Mouse (Mus musculus) cerebellum, adult 11 months (tissue): ENCODE measurements around the gene March9.

ENCODE experiments used
- DNase-seq: peaks from one replicate; pipeline ENCODE4 v3.0.0; 2022

March9 gene

GRCm38 (mm10) chr10:127059968-127060916 is at the start of gene March9:
Gene March9, minus strand, starts transcription at chr10:127060184.
- DNase-seq, result peak; percentile 88

- no peak for DNase-seq
Observed at GRCm38 (mm10) chr10:127108262-127108583, 48.2 kb upstream of the March9 start.

DNA sequence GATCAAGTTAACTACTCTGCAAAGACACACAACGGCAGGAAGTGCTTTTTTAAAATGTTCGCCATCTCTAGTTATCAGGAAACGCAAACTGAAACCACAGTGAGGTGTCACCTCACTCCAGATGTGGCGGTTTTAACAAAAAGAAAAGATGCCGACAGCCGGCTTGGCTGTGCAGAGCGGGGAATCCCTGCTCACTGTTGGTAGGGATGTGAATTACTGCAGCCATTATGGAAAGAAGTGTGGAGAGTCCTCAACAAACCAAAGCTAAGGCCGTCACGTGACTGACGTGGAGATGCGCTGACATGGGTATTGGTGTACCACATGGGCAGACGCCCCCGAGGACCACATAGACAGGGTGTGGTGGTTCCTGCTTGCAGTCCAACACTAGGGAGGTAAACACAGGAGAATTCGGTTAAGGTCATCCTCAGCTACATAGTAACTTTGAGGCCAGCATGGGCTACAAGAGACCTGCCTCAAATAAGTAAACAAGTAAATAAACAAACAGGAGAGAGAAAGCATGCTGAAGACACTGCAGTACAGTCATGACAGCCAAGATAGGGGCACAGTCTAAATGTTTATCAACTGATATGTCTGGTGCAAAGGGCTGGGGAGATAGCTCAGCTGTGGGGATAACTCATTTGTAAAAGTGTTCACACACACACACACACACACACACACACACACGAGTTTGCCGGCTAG is 47.7 kb upstream of the March9 start:
- no peak for DNase-seq

GRCm38 (mm10) chr10:127103631-127104030 is 43.6 kb upstream of the March9 start:
- DNase-seq, result no peak

GRCm38 (mm10) chr10:127101151-127101550 is 41.2 kb upstream of the March9 start:
- no peak for DNase-seq

- no peak for DNase-seq
Observed at GRCm38 (mm10) chr10:127100414-127100813, 40.4 kb upstream of the March9 start.

DNA sequence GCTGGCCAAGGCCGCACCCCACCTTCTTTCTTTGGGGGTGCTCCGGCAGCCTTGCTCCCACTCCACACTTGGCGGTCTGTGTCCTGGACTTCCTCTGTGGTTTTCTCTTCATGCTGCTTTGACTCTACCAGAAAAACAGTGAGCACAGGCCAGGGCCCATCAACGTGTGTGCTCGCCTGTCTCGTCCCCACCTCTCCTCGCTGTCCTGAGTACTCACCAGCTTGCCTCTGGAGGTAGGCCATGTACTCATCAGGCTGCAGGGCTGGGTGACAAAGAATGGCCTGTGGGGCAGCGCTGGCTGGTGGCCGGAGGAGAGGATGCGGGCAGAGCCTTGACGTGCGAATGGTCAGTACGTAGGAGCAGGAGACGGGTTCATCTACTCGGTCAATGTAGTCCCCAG is 39.9 kb upstream of the March9 start:
- DNase-seq, result no peak

GRCm38 (mm10) chr10:127099191-127099590 is 39.2 kb upstream of the March9 start:
- DNase-seq, result no peak

- DNase-seq, result no peak
Observed at GRCm38 (mm10) chr10:127098514-127098913, 38.5 kb upstream of the March9 start.

- DNase-seq, result no peak
Observed at GRCm38 (mm10) chr10:127094382-127094802, 34.4 kb upstream of the March9 start.

- no peak for DNase-seq
Observed at GRCm38 (mm10) chr10:127092742-127093141, 32.8 kb upstream of the March9 start.

DNA sequence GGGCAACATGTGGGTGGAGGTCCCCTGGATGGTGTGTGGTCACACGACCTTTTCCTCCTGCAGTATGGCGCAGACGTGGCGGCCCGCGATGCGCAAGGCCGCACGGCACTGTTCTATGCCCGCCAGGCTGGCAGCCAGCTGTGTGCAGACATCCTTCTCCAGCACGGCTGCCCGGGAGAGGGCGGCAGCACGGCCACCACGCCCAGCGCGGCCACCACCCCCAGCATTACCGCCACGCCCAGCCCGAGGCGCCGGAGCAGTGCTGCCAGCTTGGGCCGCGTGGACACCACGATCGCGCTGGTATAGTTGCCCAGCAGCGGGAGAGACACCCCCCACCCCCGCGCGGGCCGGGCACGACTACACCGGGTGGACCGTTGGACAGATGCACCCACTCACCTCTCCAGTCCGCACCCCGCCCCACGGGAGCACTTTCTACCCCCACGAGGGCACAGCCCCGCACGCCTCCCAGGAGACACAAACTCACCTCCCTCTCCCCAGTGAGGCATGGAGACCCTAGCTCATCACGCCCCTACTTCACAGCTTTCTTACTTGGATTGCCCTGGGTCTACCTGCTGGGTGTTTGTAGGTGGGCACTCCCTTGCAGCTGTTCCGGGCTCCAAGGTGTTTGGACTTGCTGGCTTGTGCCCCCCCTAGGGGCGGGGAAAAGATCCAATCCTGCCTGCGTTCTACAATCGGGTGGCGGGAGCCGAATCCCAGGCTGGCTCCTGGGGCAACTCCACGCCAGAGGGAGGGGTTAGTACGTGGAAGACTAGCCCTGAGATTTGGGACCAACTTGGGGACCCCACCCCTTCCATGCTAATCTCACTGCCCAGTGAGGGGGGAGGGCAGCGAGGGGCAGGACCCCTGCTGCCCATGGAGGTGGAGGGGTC is 31.8 kb upstream of the March9 start:
- no peak for DNase-seq

GRCm38 (mm10) chr10:127090560-127091411 is 30.8 kb upstream of the March9 start:
- DNase-seq, result no peak

GRCm38 (mm10) chr10:127085633-127086032 is 25.6 kb upstream of the March9 start:
- no peak for DNase-seq

DNA sequence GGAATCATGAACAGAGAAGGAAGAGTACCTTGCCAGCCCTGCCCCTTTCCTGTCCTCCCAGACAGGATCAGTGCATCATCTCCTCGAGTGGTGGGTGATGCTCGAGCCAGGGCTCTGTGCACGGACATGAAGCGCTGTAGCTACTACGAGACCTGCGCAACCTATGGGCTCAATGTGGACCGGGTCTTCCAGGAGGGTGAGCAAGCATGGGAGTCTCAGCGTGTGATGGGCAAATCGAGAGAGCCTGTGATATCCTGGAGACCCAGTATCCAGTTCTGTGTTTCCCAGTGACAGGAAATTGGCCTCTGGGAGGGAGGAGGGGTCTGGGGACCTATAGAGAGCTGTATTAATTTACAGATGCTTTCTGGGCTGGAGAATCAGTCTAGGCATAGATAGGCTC is 25.1 kb upstream of the March9 start:
- no peak for DNase-seq

- DNase-seq, result no peak
Observed at GRCm38 (mm10) chr10:127083915-127084306, 23.9 kb upstream of the March9 start.

GRCm38 (mm10) chr10:127083292-127083914 is 23.4 kb upstream of the March9 start:
- no peak for DNase-seq

DNA sequence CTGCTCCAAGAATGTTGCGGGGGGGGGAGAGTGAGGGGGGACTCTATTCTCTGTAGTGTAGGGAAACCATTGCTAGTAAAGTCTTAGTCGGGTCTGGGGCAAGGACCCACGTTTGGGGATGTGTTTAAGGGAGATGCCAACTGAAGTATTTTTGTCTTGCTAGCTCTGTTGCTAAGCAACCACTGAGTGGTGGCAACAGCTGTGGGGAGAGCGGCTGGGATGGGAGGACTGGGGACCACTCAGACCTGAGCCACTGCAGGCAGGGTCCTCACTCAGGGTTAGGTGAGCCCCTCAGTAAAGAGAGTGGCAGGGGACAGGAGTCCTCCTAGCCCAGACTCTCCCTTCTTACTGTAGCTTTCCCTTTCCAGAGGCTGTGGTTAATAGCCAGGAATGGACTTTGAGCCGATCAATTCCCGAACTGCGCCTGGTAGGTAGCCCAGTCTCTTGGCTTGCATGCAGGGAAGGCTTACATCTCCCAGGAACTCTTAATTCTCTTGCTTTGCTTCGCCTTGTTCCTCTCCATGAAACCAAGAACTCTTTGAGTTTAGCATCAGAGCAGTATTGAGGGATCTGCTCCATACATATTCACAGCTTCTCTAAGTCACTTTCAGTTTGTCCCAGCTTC is 22.1 kb upstream of the March9 start:
- DNase-seq, result no peak

DNA sequence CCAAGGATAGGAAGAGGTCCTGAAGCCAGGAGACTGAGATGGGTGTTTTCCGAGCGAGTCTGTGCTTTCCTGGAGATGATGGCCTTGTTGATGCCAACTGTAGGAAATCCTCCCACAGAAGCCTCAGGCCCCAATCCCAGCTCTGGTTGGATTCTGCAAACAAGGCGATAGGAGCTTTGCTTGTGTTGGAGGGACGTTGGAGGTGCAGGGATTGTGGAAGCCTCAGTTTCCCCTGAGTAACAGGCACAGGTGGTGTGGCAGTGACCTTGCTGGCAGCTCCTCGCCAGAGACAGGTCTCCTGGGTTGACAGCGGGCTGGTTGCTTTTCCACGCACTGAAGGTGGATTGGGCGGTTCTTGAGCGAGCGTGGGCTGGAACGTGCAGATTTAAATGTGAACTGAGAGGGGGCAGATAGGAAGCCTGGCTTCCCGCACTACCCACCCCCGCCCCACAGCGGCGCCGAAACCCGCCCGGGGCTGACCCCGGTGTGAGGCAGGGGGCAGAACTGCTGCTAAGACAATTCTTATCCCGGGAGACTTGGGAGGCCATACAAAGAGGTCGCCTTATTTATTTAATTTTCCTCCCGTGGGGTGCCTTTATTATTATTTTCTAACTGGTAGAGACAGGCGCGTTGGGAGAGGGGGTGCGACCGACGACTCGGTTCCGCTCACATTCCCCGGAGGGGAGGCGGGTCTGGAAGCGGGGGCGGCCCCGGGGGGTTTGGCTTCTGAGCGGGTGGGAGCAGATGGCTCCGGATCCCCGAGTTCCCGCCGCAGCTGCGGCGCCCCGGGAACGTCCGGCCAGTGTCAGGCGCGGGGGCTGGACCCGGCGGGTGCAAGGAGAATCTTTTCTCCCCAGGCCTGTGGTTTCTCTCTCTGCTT is 21.2 kb upstream of the March9 start:
- no peak for DNase-seq
